Mouse (Mus musculus): ENCODE measurements around the gene A4gnt.

DNA sequence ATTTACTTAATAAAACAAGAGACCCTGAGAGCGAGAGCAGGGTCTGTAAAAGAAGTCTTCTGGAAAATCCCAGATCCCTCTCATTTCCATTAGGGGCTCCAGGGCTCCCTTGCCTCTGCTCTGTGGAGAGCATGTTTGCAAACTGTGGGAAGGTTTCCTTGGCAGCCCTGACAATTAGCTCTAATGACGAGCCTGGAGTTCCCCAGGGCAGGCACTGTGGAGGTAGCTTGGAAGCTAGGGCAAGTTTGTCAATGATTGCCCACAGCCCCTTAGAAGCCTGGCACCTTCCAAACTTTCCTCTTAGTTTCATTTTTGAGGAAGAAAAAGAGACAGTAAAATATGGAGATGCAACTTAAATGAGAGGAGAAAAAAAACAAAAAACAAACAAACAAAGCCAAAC, 19.5 kb downstream of the A4gnt start:
- TF ChIP-seq EP300 (IDR thresholded peaks at IDR 0.05), result no peak
- TF ChIP-seq CTCF (IDR thresholded peaks at IDR 0.05), result no peak
